27 mouse cellular contexts compared by ENCODE assay signal in the genomic region with DNA sequence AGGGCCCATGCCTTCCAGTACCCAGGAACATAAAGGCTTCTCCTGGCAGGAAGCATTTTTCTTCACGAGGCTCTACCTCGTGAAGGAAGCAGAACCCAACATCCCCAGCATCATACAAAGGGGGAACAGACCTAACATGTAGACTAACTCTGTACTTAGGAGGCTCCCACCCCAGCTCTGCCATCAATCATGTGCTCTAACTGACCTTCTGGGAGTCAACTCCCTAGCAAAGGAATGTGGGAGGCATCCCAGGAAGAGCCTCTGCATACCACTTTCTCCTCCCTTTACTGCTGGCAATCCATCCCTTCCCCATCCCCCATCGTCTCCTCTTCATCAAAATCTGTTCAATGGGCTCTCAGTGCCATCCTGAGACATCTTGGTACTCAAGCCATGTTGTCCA. TPM values are rescaled to one million over a fixed set of nuclear protein-coding genes. Genes with fewer than 3 reads are reported as not detected.
A peak's percentile ranks its signal among the peaks of the same experiment; 100 is the strongest.
DNase-seq lines count a peak whose midpoint lies in the region; ATAC-seq and TF ChIP-seq lines count a peak whose summit lies in the region.
"Had no signal": no experiment of that assay in that cellular context is flagged by ENCODE, and none has a peak within 500 bp of the region (broad histone marks: within the 10 kb centered on the region; RNA-seq: fewer than 3 reads in every experiment).

No protein-coding gene starts in this region.

- 52% methylated on average over 3 of the region's 3 CpGs for WGBS in heart, postnatal 0 days
- 35% methylated on average over 3 of the region's 3 CpGs for WGBS in kidney, postnatal 0 days
- WGBS in limb, embryonic 10.5 days = 71% methylated on average over 3 of the region's 3 CpGs

- H3K9me3 ChIP-seq in heart, postnatal 0 days (replicated peaks; ENCODE audit: control insufficient read depth, low read length) = no peaks in the 10 kb centered on the region
- no peaks in the 10 kb centered on the region for H3K9me3 ChIP-seq in kidney, postnatal 0 days (replicated peaks; ENCODE audit: low read length)
- H3K9me3 ChIP-seq in limb, embryonic 10.5 days (replicated peaks) = no peaks in the 10 kb centered on the region
- H3K9me3 ChIP-seq: hindbrain, embryonic 13.5 days; limb, embryonic 12.5 days; liver, embryonic 15.5 days; midbrain, embryonic 10.5 days; midbrain, embryonic 15.5 days; neural tube, embryonic 15.5 days had no signal

- no peak overlapping the region for H3K9ac ChIP-seq in heart, postnatal 0 days (replicated peaks; ENCODE audit: low read depth, low read length)
- H3K9ac ChIP-seq in kidney, postnatal 0 days (ENCODE audit: low read depth, low read length) = no peak overlapping the region
- H3K9ac ChIP-seq: hindbrain, embryonic 13.5 days; limb, embryonic 12.5 days; liver, embryonic 15.5 days; lung, embryonic 14.5 days; midbrain, embryonic 15.5 days; neural tube, embryonic 15.5 days had no signal

- H3K4me1 ChIP-seq in heart, postnatal 0 days (ENCODE audit: control insufficient read depth, insufficient read depth) = peaks cover 70% of the 10 kb centered on the region
- 0 out of 2 replicates have a peak, but pooled peaks cover 15% of the 10 kb centered on the region for H3K4me1 ChIP-seq in kidney, postnatal 0 days (replicated peaks; ENCODE audit: insufficient read depth, low read length)
- H3K4me1 ChIP-seq in limb, embryonic 10.5 days = peaks cover 41% of the 10 kb centered on the region
- H3K4me1 ChIP-seq: midbrain, embryonic 15.5 days had no signal

- intact Hi-C loops in heart, postnatal 10 days (cut with DNase I) = no loop called here

- no peak overlapping the region for H3K4me3 ChIP-seq in heart, postnatal 0 days (ENCODE audit: low read depth, low read length)
- no peak overlapping the region for H3K4me3 ChIP-seq in kidney, postnatal 0 days (replicated peaks; ENCODE audit: low read depth, low read length)
- H3K4me3 ChIP-seq in limb, embryonic 10.5 days = no peak overlapping the region
- H3K4me3 ChIP-seq: hindbrain, embryonic 13.5 days; limb, embryonic 12.5 days; liver, embryonic 15.5 days; midbrain, embryonic 10.5 days; midbrain, embryonic 15.5 days; neural tube, embryonic 15.5 days had no signal

- peak overlapping the region; percentile 49; the same call in 1 of the 2 replicates for H3K27ac ChIP-seq in heart, postnatal 0 days (ENCODE audit: low read depth)
- H3K27ac ChIP-seq in kidney, postnatal 0 days = no peak overlapping the region
- peak overlapping the region; percentile 9; the same call in 1 of the 2 replicates for H3K27ac ChIP-seq in limb, embryonic 10.5 days
- H3K27ac ChIP-seq: hindbrain, embryonic 13.5 days; limb, embryonic 12.5 days; liver, embryonic 15.5 days; midbrain, embryonic 10.5 days; midbrain, embryonic 15.5 days; neural tube, embryonic 15.5 days had no signal

- no peaks in the 10 kb centered on the region for H3K27me3 ChIP-seq in heart, postnatal 0 days (ENCODE audit: control insufficient read depth, insufficient read depth, low read length)
- no peaks in the 10 kb centered on the region for H3K27me3 ChIP-seq in kidney, postnatal 0 days (ENCODE audit: insufficient read depth, low read length)
- H3K27me3 ChIP-seq in limb, embryonic 10.5 days (ENCODE audit: low read depth, poor library complexity, severe bottlenecking) = no peaks in the 10 kb centered on the region
- H3K27me3 ChIP-seq: hindbrain, embryonic 13.5 days; limb, embryonic 12.5 days; liver, embryonic 15.5 days; midbrain, embryonic 15.5 days; neural tube, embryonic 15.5 days had no signal

- H3K4me2 ChIP-seq in heart, postnatal 0 days (ENCODE audit: low read depth, low read length) = no peak overlapping the region
- H3K4me2 ChIP-seq in kidney, postnatal 0 days (ENCODE audit: low read length) = no peak overlapping the region
- H3K4me2 ChIP-seq: hindbrain, embryonic 13.5 days; limb, embryonic 12.5 days; liver, embryonic 15.5 days; lung, embryonic 14.5 days; midbrain, embryonic 15.5 days; neural tube, embryonic 15.5 days had no signal

- no peaks in the 10 kb centered on the region for H3K36me3 ChIP-seq in heart, postnatal 0 days (replicated peaks; ENCODE audit: control insufficient read depth, insufficient read depth, low read length)
- H3K36me3 ChIP-seq in kidney, postnatal 0 days (ENCODE audit: insufficient read depth, low read length) = no peaks in the 10 kb centered on the region
- H3K36me3 ChIP-seq in limb, embryonic 10.5 days = no peaks in the 10 kb centered on the region
- H3K36me3 ChIP-seq: hindbrain, embryonic 13.5 days; limb, embryonic 12.5 days; liver, embryonic 15.5 days; midbrain, embryonic 10.5 days; midbrain, embryonic 15.5 days; neural tube, embryonic 15.5 days had no signal

- TF ChIP-seq CTCF in heart, postnatal 0 days (IDR thresholded peaks at IDR 0.05; ENCODE audit: low read depth) = no peak
- no peak for TF ChIP-seq CTCF in kidney, postnatal 0 days (IDR thresholded peaks at IDR 0.05; ENCODE audit: low read depth)

- no peak for TF ChIP-seq EP300 in heart, postnatal 0 days (IDR thresholded peaks at IDR 0.05; ENCODE audit: low read depth)

- DNase-seq in embryo, embryonic 10.5 days (ENCODE audit: low spot score) = peak; percentile 39
- DNase-seq in embryo, embryonic 11 days = no peak
- DNase-seq in heart, postnatal 0 days (ENCODE audit: low spot score) = no peak
- no peak for DNase-seq in heart, postnatal 10 days
- peak; percentile 57 for DNase-seq in kidney, postnatal 0 days (ENCODE audit: low spot score)
- DNase-seq in kidney, adult 8-10 months = no peak
- no peak for DNase-seq in limb, embryonic 10.5 days (ENCODE audit: low spot score)
- DNase-seq: adrenal gland, adult 8-10 months; cerebellum, adult 11 months; cerebellum, adult 9-11 months; kidney, postnatal 14 days; lung, embryonic 14.5 days; lung, postnatal 14 days; retina, postnatal 1 day; right cerebral cortex, postnatal 14 days; thymus, adult 18-20 months; thymus, postnatal 36 days had no signal

- ATAC-seq in heart, postnatal 0 days (ENCODE audit: insufficient read depth, low read depth) = no peak
- no peak for ATAC-seq in kidney, postnatal 0 days (replicated peaks; ENCODE audit: low FRiP score, low read depth)
- ATAC-seq in cerebellum, adult (ENCODE audit: insufficient number of reproducible peaks, low FRiP score, low TSS enrichment) = no peak
- ATAC-seq: activated CD4-positive, CD25-positive, alpha-beta regulatory T cell, adult 4 months; forebrain, embryonic 14.5 days; intestine, embryonic 16.5 days; midbrain, embryonic 15.5 days had no signal

RNA-seq across cellular contexts. Expression of gene Rbms1, which starts 49.7 kb away (rescaled TPM):
- total RNA-seq in heart, postnatal 0 days (2014; rRNA removed; ENCODE audit: low replicate concordance) = 56.2 and 84.1 TPM in 2 replicates
- 52.8 and 55.6 TPM in 2 replicates for polyA plus RNA-seq in heart, postnatal 0 days (2015; fragmentation: Nextera tagmentation; extraction: Ambion mirVana)
- 10 to 100 TPM; 87.5 to 89.3 TPM for total RNA-seq in heart, postnatal 10 days (2021)
- polyA plus RNA-seq in kidney, postnatal 0 days (2015; fragmentation: Nextera tagmentation; extraction: Ambion mirVana) = 90.4 and 92.5 TPM in 2 replicates
- 118 and 124 TPM in 2 replicates for polyA plus RNA-seq in limb, embryonic 10.5 days (2016; fragmentation: Nextera tagmentation; extraction: Ambion mirVana)

Comparison
In these comparisons a context has a peak if more than half of its experiments do, and no peak if none do; other contexts are left out.
1. DNase-seq: peak in embryo, embryonic 10.5 days (single experiment) and kidney, postnatal 0 days (single experiment); none in embryo, embryonic 11 days (single experiment), heart, postnatal 0 days (single experiment), heart, postnatal 10 days (0 of 2), kidney, adult 8-10 months (0 of 2) and limb, embryonic 10.5 days (single experiment).